Mouse (Mus musculus) layer of hippocampus, adult 9-11 months (tissue): ENCODE measurements at regions not wholly inside any gene's neighbourhood (a gene's known extent, or its start where the extent isn't known, plus 50 kb on each side); places are given as distances from the start of the nearest gene placed in this dataset.
"Not testable (repeated sequence)": the region's sequence is repeated elsewhere in the genome, so short reads cannot be mapped to it uniquely, and the experiment has no call there.

Source experiments
- DNase-seq: peaks from one replicate; pipeline ENCODE4 v3.0.0; 2022

DNA sequence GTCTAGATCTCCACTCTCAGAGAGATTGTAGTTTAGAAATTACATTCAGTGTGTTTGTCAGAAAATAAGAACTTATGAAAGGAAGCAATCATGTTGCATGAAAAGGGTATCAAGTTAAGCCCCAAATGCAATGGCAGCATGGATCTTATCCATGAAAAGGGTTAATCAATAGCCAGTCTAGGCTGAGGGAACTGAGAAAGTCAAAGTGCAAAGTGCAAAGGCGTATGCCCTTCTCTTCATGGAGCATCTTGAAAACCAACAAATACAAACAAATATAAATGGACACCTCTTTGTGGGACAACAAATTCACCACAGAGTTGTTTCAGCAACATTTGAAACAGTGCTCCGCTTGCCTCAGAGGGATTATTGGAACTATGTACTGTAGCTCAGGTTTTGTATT is 514.1 kb upstream of the Kif18a start:
- DNase-seq: no peak

- no peak for DNase-seq
These were observed 510.2 kb upstream of the Kif18a start for GRCm38 (mm10) chr2:108770383-108770782.

- no peak for DNase-seq
These were observed 497.1 kb upstream of the Kif18a start for GRCm38 (mm10) chr2:108783457-108783856.

GRCm38 (mm10) chr2:108785161-108785957 is 495.2 kb upstream of the Kif18a start:
- peak; percentile 8 for DNase-seq

DNA sequence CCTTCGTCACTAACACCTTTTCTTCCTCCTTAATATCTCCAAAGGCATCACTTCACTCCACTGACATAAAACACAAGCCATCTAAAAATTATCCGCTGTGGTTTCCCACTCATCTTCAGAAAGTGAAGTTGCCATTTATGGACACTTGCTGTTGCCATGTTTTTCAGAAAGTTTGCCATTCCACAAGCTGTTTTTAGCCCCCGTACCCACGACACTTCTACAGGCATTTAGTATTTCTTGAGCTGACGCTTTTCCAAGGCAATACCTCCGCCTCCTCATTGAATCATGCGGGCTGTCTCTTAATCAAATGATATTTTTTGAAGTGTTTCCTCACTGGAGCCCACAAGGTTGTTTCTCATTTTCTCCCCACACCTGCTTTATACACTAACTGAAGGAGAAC is 491.4 kb upstream of the Kif18a start:
- peak; percentile 28 for DNase-seq

- no peak for DNase-seq
These were observed 485.4 kb upstream of the Kif18a start for GRCm38 (mm10) chr2:108795145-108795544.

DNA sequence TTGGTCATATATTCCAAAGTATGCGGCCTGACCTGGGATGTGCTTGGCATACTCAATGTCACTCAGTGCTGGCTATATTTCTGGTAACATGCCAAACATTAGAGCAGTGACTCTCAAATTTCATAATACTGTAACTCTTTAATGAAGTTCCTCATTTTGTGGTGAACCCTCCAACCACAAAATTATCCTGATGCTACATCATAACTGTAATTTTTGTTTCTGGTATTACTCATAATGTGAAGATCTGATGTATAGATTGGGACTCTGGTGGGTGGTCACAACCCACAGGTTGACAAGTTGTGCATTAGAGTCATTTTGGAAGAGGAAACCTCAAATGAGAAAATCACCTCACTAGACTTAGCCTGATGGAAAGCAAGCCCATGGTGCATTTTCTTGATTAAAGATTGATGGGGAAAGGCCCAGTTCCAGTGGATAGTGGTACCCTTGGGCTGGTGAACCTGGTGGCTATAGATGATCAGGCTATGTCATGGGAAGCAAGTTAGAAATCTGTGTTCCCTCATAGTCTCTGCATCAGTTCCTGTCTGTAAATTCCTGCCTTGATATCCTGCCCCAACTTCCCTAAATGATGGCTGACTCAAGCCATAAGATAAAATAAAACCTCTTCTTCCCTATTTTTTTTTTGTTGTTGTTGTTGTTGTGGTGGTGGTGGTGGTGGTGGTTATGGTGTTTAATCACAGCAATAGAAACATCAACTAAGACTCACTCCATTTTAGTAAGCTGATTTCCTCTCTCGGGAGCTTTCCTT is 483.5 kb upstream of the Kif18a start:
- DNase-seq: no peak

DNA sequence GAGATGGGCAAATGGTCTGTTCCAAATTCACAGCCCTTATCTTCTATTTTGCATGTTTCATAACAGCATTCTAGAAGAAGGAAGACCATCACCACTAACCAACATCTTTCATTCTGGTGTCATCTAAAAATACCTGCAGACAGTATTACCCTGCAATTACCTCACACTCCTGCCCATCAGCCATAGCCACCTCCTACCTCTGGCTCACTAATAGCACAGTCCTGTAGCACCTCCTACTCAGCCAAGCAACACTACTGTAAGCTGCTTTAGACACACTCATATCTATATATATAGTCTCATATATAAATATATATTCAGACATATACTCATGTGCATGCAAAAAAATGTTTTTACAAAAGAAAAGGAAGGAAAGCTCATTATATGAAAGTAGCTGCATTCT is 468.2 kb upstream of the Kif18a start:
- no peak for DNase-seq

GRCm38 (mm10) chr2:108813040-108813566 is 467.4 kb upstream of the Kif18a start:
- peak; percentile 15 for DNase-seq

DNA sequence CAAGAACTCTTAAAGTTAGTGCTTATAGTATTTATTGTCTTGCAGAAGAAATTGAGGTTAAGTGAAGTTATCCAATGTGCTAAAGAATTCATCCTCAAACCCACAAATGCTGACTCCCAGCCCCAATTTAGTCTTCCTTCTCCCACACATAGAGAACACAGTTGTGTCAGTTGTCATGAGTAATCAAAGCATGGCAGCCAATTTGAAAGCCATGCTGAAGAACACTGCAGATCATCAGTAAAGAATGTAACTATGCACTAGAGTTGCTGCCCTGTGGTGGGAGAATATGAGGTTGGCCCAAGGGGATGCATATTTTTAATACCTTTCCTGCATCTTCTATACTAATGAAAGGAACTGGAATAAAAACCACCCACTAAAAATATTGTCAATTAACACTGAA is 464.0 kb upstream of the Kif18a start:
- DNase-seq: no peak

- no peak for DNase-seq
These were observed 456.5 kb upstream of the Kif18a start for GRCm38 (mm10) chr2:108824025-108824424.

DNA sequence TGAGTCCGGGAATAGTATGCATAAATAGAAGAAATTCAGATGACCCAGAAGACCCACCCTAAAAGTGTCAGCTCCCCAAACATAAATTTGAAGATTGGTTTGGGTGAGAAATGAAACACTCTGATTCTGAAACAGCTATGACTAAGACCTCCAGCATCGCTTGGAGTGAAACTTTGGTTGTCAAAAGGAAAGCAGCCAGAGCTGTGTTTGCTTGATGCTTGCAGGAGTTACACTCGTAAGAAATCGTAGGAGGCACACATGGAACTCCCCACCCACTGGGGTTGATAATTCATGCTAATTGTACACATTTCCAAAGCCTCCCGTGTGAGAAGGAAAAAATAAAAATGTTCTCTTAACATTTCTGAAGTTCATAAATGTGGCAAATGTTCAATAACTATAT is 454.6 kb upstream of the Kif18a start:
- DNase-seq: peak; percentile 69

- no peak for DNase-seq
These were observed 453.3 kb upstream of the Kif18a start for GRCm38 (mm10) chr2:108827106-108827838.

GRCm38 (mm10) chr2:108827974-108828700 is 452.4 kb upstream of the Kif18a start:
- no peak for DNase-seq

GRCm38 (mm10) chr2:108843855-108844254 is 436.7 kb upstream of the Kif18a start:
- DNase-seq: not testable (repeated sequence)

GRCm38 (mm10) chr2:108848051-108848450 is 432.5 kb upstream of the Kif18a start:
- DNase-seq: peak; percentile 55

DNA sequence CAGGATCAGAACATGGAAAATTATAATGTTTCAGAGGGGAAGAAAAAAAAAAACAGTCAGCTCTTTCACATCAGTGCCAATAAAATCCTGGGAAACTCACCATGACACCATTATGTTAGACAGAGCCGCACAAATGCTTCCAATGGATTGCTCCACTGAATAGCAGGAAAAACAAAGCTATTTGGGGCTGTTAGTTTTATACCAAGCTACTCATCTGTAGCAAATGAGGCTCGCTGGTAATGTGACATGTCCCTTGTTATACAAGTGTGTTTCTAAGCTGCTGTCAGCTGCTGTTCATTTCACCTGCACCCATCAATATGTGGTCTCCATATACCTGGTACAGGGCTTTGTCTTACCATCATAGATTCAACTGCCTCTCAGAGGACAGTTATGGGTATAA is 426.1 kb upstream of the Kif18a start:
- peak; percentile 37 for DNase-seq

GRCm38 (mm10) chr2:108877141-108877540 is 403.4 kb upstream of the Kif18a start:
- DNase-seq: no peak

GRCm38 (mm10) chr2:108877676-108878075 is 402.9 kb upstream of the Kif18a start:
- DNase-seq: no peak

DNA sequence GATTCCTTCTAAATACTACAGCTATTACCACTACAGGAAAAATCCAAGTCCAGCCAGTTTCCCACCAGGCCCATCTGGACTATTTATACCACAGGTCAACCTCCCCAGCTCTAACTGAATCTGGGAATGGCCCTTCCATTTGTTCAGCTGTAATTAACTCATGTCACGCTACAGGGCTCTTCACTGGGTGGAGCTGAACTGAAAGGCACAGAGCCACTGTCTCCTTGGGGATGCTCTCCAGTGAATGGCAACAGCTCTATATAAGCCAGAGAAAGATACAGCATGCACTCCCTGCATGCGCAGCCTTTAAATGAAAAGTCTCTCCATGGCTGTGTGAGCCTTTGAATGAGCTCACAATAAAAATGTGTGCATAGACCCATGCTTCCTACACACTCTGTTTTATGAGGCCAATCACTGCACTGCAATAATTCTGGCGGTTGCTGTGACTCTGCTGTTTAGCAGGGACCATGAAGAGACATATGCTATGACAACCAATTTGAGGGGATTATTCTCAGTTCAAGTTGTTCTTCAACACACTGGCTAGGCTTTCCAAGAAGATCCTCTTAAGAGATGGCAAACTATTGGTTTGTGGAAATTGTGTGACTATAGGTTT is 376.3 kb upstream of the Kif18a start:
- no peak for DNase-seq

GRCm38 (mm10) chr2:108913555-108913954 is 367.0 kb upstream of the Kif18a start:
- DNase-seq: no peak

DNA sequence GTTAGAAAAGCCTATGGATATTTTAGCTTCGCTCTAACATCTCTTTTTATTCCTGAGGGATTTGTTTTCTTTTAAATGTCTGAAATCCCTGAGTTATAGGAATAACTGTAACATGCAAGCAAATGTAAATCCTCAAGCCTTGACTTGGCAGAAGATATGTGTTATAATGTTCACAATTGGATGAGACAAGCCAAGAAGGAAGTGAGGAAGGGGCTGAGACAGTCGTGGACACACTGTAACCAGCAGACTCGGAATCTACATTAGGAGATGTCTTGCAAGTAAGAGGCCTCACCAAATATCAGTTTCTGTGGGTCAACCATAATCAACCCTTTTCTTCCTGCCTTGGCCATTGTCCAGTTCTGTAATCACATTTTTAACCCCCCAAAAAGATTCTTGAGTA is 366.6 kb upstream of the Kif18a start:
- no peak for DNase-seq
